Mouse (Mus musculus) MEL (cell line): Measurements from ENCODE around the gene Trmu. TPM values are rescaled to one million over a fixed set of nuclear protein-coding genes. Genes with fewer than 3 reads are reported as not detected.

Experiments used
- DNase-seq: peaks from one replicate; pipeline ENCODE4 v3.0.0; 2011; ENCODE audit warnings: low read depth, low spot score
- H3K27ac ChIP-seq: 2 replicates; pipeline ENCODE4 v1.5.1; 2012; ENCODE audit warnings: low read depth, mild to moderate bottlenecking, control low read depth, low read length, moderate library complexity; ENCODE audit not compliant: control insufficient read depth
- H3K27me3 ChIP-seq, 2 experiments: fragments of 150-350 bp in 1 of 2; sonication (generic) in 1 of 2; 2 replicates each; pipeline ENCODE4 v1.6.1; 2012; ENCODE audit warnings: low read length in 2 of 2, mild to moderate bottlenecking in 2 of 2, improper control_type of control experiment in 1 of 2, moderate library complexity in 1 of 2; ENCODE audit not compliant: insufficient read depth in 2 of 2, control insufficient read depth in 1 of 2
- H3K36me3 ChIP-seq, 2 experiments: 2 replicates each; pipeline ENCODE4 v1.6.1; 2012 to 2014; ENCODE audit warnings: low read length in 2 of 2, improper control_type of control experiment in 1 of 2, inconsistent platforms in 1 of 2, mild to moderate bottlenecking in 1 of 2; ENCODE audit not compliant: insufficient read depth in 2 of 2, control insufficient read depth in 1 of 2
- H3K4me1 ChIP-seq, 2 experiments: fragments of 150-350 bp in 1 of 2; sonication (generic) in 1 of 2; 2 replicates each; pipeline ENCODE4 v1.6.1; 2012; ENCODE audit warnings: low read length in 2 of 2, improper control_type of control experiment in 1 of 2, mild to moderate bottlenecking in 1 of 2; ENCODE audit not compliant: insufficient read depth in 2 of 2, control insufficient read depth in 1 of 2
- H3K4me3 ChIP-seq, 2 experiments: fragments of 150-350 bp in 1 of 2; sonication (generic) in 1 of 2; 2 replicates each; pipeline ENCODE4 v1.5.1; 2012; ENCODE audit warnings: low read depth in 2 of 2, low read length in 2 of 2, mild to moderate bottlenecking in 2 of 2, moderate library complexity in 2 of 2, control low read depth in 1 of 2, improper control_type of control experiment in 1 of 2; ENCODE audit not compliant: control insufficient read depth in 1 of 2, insufficient read depth in 1 of 2
- H3K79me2 ChIP-seq: 2 replicates; pipeline ENCODE4 v1.6.1; 2012; ENCODE audit warnings: mild to moderate bottlenecking, low read length, moderate library complexity; ENCODE audit not compliant: control insufficient read depth, poor library complexity, insufficient read depth
- H3K9ac ChIP-seq: 2 replicates; pipeline ENCODE4 v1.6.1; 2012; ENCODE audit warnings: low read depth, mild to moderate bottlenecking, control low read depth, low read length, moderate library complexity; ENCODE audit not compliant: control insufficient read depth, poor library complexity, severe bottlenecking
- H3K9me3 ChIP-seq: fragments of 150-350 bp; sonication (generic); replicated peaks from 2 replicates; pipeline ENCODE4 v1.6.1; 2012; ENCODE audit warnings: mild to moderate bottlenecking, low read length, improper control_type of control experiment, moderate library complexity; ENCODE audit not compliant: insufficient read depth
- BHLHE40 ChIP-seq: IDR thresholded peaks from 2 replicates; pipeline ENCODE4 v1.6.1; 2012; ENCODE audit warnings: low read depth, mild to moderate bottlenecking, inconsistent platforms, low read length, improper control_type of control experiment, borderline replicate concordance
- ELF1 ChIP-seq: IDR thresholded peaks from 2 replicates; pipeline ENCODE4 v1.6.1; 2014; ENCODE audit warnings: low read depth, mild to moderate bottlenecking, inconsistent platforms, low read length, improper control_type of control experiment, moderate library complexity
- EP300 ChIP-seq, 2 experiments: IDR thresholded peaks; 2 replicates each; pipeline ENCODE4 v1.6.1; 2011; ENCODE audit warnings: improper control_type of control experiment in 2 of 2, low read length in 2 of 2, low read depth in 1 of 2, mild to moderate bottlenecking in 1 of 2
- ETS1 ChIP-seq: IDR thresholded peaks from 2 replicates; pipeline ENCODE4 v1.6.1; 2012; ENCODE audit warnings: low read depth, mild to moderate bottlenecking, inconsistent platforms, low read length, improper control_type of control experiment, moderate library complexity
- GABPA ChIP-seq: IDR thresholded peaks from 2 replicates; pipeline ENCODE4 v1.6.1; 2012; ENCODE audit warnings: low read depth, mild to moderate bottlenecking, inconsistent platforms, low read length, improper control_type of control experiment, moderate library complexity
- MAFK ChIP-seq: IDR thresholded peaks from 2 replicates; pipeline ENCODE4 v1.6.1; 2011; ENCODE audit warnings: low read depth, mild to moderate bottlenecking, low read length, improper control_type of control experiment, borderline replicate concordance
- MAZ ChIP-seq: IDR thresholded peaks from 2 replicates; pipeline ENCODE4 v1.6.1; 2012; ENCODE audit warnings: low read depth, mild to moderate bottlenecking, inconsistent platforms, low read length, improper control_type of control experiment
- MXI1 ChIP-seq: IDR thresholded peaks from 2 replicates; pipeline ENCODE4 v1.6.1; 2011; ENCODE audit warnings: mild to moderate bottlenecking, low read depth, low read length, improper control_type of control experiment
- NELFE ChIP-seq: IDR thresholded peaks from 2 replicates; pipeline ENCODE4 v1.6.1; 2011; ENCODE audit warnings: low read depth, low read length, improper control_type of control experiment
- POLR2AphosphoS2 ChIP-seq: IDR thresholded peaks from 2 replicates; pipeline ENCODE4 v1.6.1; 2011; ENCODE audit warnings: low read length, improper control_type of control experiment
- POLR2AphosphoS5 ChIP-seq: IDR thresholded peaks from 2 replicates; pipeline ENCODE4 v1.6.1; 2012; ENCODE audit warnings: low read depth, borderline replicate concordance, mild to moderate bottlenecking, inconsistent platforms, low read length, moderate library complexity, mixed read lengths
- RAD21 ChIP-seq: IDR thresholded peaks from 2 replicates; pipeline ENCODE4 v1.6.1; 2011; ENCODE audit warnings: mild to moderate bottlenecking, low read depth, low read length, improper control_type of control experiment
- RCOR1 ChIP-seq: IDR thresholded peaks from 2 replicates; pipeline ENCODE4 v1.6.1; 2012; ENCODE audit warnings: low read depth, mild to moderate bottlenecking, inconsistent platforms, low read length, improper control_type of control experiment
- SMC3 ChIP-seq: IDR thresholded peaks from 2 replicates; pipeline ENCODE4 v1.6.1; 2011; ENCODE audit warnings: low read depth, low read length, improper control_type of control experiment
- TAL1 ChIP-seq: IDR thresholded peaks from 2 replicates; pipeline ENCODE4 v1.6.1; 2012; ENCODE audit warnings: mild to moderate bottlenecking, inconsistent platforms, low read length, moderate library complexity, mixed read lengths
- TCF12 ChIP-seq: IDR thresholded peaks from 2 replicates; pipeline ENCODE4 v1.6.1; 2014; ENCODE audit warnings: low read depth, mild to moderate bottlenecking, inconsistent platforms, low read length, improper control_type of control experiment, moderate library complexity
- UBTF ChIP-seq: IDR thresholded peaks from 2 replicates; pipeline ENCODE4 v1.6.1; 2012; ENCODE audit warnings: low read depth, mild to moderate bottlenecking, inconsistent platforms, low read length, improper control_type of control experiment, moderate library complexity, borderline replicate concordance; ENCODE audit not compliant: insufficient read depth
- USF2 ChIP-seq, 2 experiments: IDR thresholded peaks; 2 replicates each; pipeline ENCODE4 v1.6.1; 2011 to 2012; ENCODE audit warnings: improper control_type of control experiment in 2 of 2, low read length in 2 of 2, borderline replicate concordance in 1 of 2, inconsistent platforms in 1 of 2, low read depth in 1 of 2, mild to moderate bottlenecking in 1 of 2; ENCODE audit not compliant: insufficient read depth in 1 of 2
- ZC3H11A ChIP-seq: IDR thresholded peaks from 2 replicates; pipeline ENCODE4 v1.6.1; 2012; ENCODE audit warnings: low read depth, mild to moderate bottlenecking, inconsistent platforms, low read length, improper control_type of control experiment
- ZKSCAN1 ChIP-seq: IDR thresholded peaks from 2 replicates; pipeline ENCODE4 v1.6.1; 2012; ENCODE audit warnings: low read depth, mild to moderate bottlenecking, inconsistent platforms, low read length, improper control_type of control experiment, moderate library complexity
- ZMIZ1 ChIP-seq: IDR thresholded peaks from 2 replicates; pipeline ENCODE4 v1.6.1; 2012; ENCODE audit warnings: low read depth, mild to moderate bottlenecking, inconsistent platforms, low read length, improper control_type of control experiment, moderate library complexity
- ZNF384 ChIP-seq: IDR thresholded peaks from 2 replicates; pipeline ENCODE4 v1.6.1; 2012; ENCODE audit warnings: low read depth, mild to moderate bottlenecking, inconsistent platforms, low read length, improper control_type of control experiment
- polyA plus RNA-seq, 2 experiments: library from polyadenylated mRNA; stranded (reverse) in 1 of 2; unstranded in 1 of 2; fragments of >175 nt in 1 of 2; fragments of >200 nt in 1 of 2; gene quantifications; 2 replicates each; pipeline versions ENCODE4 v1.2.1 to v1.2.4; 2012; ENCODE audit warnings: low replicate concordance in 2 of 2, low read depth in 1 of 2; ENCODE audit not compliant: insufficient read length in 2 of 2, insufficient read depth in 1 of 2, missing spikeins in 1 of 2
- total RNA-seq: library from RNA; depleted of rRNA; stranded (reverse); fragments of 300-350 nt; gene quantifications from 2 replicates; pipeline ENCODE4 v1.2.3, GENCODE M21; 2012

Gene Trmu
- total and polyA plus RNA-seq, 3 experiments, result 21.9 to 22.2 TPM; not detected in 1

- Histone ChIP-seq H3K4me3 (no peak overlapping the region), H3K9me3 (no peaks in the 10 kb centered on the region), H3K9ac (no peak overlapping the region), H3K27me3 (no peaks in the 10 kb centered on the region), H3K79me2 (no peaks in the 10 kb centered on the region), H3K4me1 (no peaks in the 10 kb centered on the region), H3K27ac (no peak overlapping the region), H3K36me3 (no peaks in the 10 kb centered on the region; a peak in 1 of 4 replicates)
- no peak for DNase-seq
- TF ChIP-seq ELF1 (no peak), SMC3 (no peak), MAFK (no peak), GABPA (no peak), ZMIZ1 (no peak), MAZ (no peak), TCF12 (no peak), ZC3H11A (no peak), MXI1 (no peak)
These were observed 13.5 kb downstream of the Trmu start for GRCm38 (mm10) chr15:85892498-85893118.

- Histone ChIP-seq H3K9ac (no peak overlapping the region), H3K4me3 (no peak overlapping the region), H3K79me2 (no peaks in the 10 kb centered on the region), H3K36me3 (no peaks in the 10 kb centered on the region; a peak in 1 of 4 replicates), H3K27ac (no peak overlapping the region), H3K9me3 (no peaks in the 10 kb centered on the region), H3K4me1 (no peaks in the 10 kb centered on the region), H3K27me3 (no peaks in the 10 kb centered on the region)
- TF ChIP-seq ZC3H11A (no peak), RAD21 (no peak), EP300 (IDR thresholded peaks at IDR 0.05; ENCODE audit: low read depth in 1 of 2, low read length in 2 of 2) (no peak), ZNF384 (no peak), NELFE (no peak), POLR2AphosphoS2 (no peak), USF2 (IDR thresholded peaks at IDR 0.05; ENCODE audit: borderline replicate concordance in 1 of 2, insufficient read depth in 1 of 2, low read depth in 1 of 2, low read length in 2 of 2) (no peak), UBTF (no peak), RCOR1 (no peak), ETS1 (no peak), MXI1 (no peak), GABPA (no peak), TCF12 (no peak), ZKSCAN1 (no peak), TAL1 (no peak), POLR2AphosphoS5 (no peak), BHLHE40 (no peak)
- DNase-seq, result no peak
These were observed 14.8 kb downstream of the Trmu start for GRCm38 (mm10) chr15:85893871-85894270.
